Mouse (Mus musculus) midbrain, embryonic 10.5 days (tissue): ENCODE data around the gene Slc22a17. TPM values are rescaled to one million over a fixed set of nuclear protein-coding genes. Genes with fewer than 3 reads are reported as not detected.

Experiments
- DNase-seq: peaks from one replicate; pipeline ENCODE4 v3.0.0-alpha.2; 2017; ENCODE audit warnings: low spot score
- H3K27ac ChIP-seq: fragments of 300-500 bp; sonication (generic); replicated peaks from 2 replicates; pipeline ENCODE4 v1.5.1; 2016; ENCODE audit warnings: mild to moderate bottlenecking
- H3K27me3 ChIP-seq: fragments of 300-500 bp; sonication (generic); 2 replicates; pipeline ENCODE4 v1.6.1; 2016; ENCODE audit warnings: low read depth, mild to moderate bottlenecking; ENCODE audit not compliant: poor library complexity, severe bottlenecking
- H3K36me3 ChIP-seq: fragments of 300-500 bp; sonication (generic); 2 replicates; pipeline ENCODE4 v1.6.1; 2016; ENCODE audit warnings: mild to moderate bottlenecking, moderate library complexity
- H3K4me1 ChIP-seq: fragments of 300-500 bp; sonication (generic); 2 replicates; pipeline ENCODE4 v1.6.1; 2016
- H3K4me3 ChIP-seq: fragments of 300-500 bp; sonication (generic); 2 replicates; pipeline ENCODE4 v1.5.1; 2016; ENCODE audit warnings: mild to moderate bottlenecking, moderate library complexity
- H3K9me3 ChIP-seq: fragments of 300-500 bp; sonication (generic); replicated peaks from 2 replicates; pipeline ENCODE4 v1.6.1; 2016; ENCODE audit warnings: mild to moderate bottlenecking
- WGBS: fragments of 180-500 bp; shearing (Covaris S2); methylation state at CpG from one replicate; pipeline ENCODE4 v1.1.7; 2016; 5-methylcytosine and 5-hydroxymethylcytosine counted together
- polyA plus RNA-seq: library from polyadenylated mRNA; unstranded; fragments of >200 nt; fragmentation: Nextera tagmentation; extraction: Ambion mirVana; gene quantifications from 2 replicates; pipeline ENCODE4 v1.2.1, GENCODE M21; 2016

The Slc22a17 gene
- polyA plus RNA-seq, 1 experiment from 2014 or later, result 42.0 TPM

DNA sequence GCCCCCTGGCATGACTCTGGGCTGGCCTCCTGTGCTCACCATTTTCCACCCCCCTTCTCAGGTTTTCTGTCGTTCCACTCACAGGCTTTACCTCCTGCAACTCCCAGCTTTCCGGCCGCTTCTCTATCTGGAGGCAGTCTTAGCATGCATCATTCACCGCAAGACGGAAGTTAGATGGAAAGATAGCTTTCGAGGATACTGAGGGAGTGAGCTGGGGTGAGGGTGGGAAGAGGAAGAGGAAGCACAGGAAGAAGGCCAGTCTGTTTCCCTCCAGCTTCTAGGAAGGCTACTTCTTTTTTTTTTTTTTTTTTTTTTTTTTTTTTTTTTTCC, 23.9 kb upstream of the Slc22a17 start:
- Histone ChIP-seq H3K4me3 (no peak overlapping the region), H3K27me3 (no peaks in the 10 kb centered on the region), H3K36me3 (no peaks in the 10 kb centered on the region), H3K4me1 (peaks cover 22% of the 10 kb centered on the region), H3K27ac (peak overlapping the region; percentile 74), H3K9me3 (no peaks in the 10 kb centered on the region)
- 72% methylated on average over 6 of the region's 6 CpGs for WGBS
- DNase-seq, result no peak

GRCm38 (mm10) chr14:54935904-54936830, 23.2 kb upstream of the Slc22a17 start, which contains the start of gene Cmtm5:
Cmtm5 (plus strand) TSS chr14:54936261.
- Histone ChIP-seq H3K4me3 (no peak within 1 kb of the TSS), H3K36me3 (no peaks in the 10 kb centered on the region), H3K4me1 (peaks cover 28% of the 10 kb centered on the region), H3K27ac (peak within 1 kb of the TSS; percentile 74), H3K9me3 (no peaks in the 10 kb centered on the region), H3K27me3 (no peaks in the 10 kb centered on the region)
- 50% methylated on average over 8 of the region's 8 CpGs for WGBS
- no peak for DNase-seq

DNA sequence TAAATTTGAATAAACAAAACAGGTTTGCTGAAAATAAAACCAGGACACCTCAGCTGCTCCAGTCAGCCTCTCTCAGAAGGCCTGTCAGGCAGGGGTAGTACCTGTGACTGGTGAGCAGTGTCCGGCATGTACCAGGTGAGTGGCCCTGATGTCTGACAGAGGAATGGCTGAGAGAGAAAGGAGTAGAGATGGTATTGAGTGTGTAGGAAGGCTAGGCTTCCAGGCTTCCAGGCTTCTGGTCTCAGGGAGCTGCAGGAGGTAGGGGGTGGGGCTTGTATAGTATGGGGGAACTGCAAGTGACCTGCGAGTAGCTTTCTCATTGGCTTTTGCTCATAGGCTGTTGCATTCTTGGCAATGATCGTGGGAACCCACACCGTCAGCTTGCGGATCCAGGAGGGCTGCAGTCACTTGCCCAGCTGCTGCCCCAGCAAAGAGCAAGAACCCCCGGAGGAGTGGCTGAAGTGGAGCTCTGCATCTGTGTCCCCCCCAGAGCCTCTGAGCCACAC, 19.8 kb upstream of the Slc22a17 start, which contains the start of gene Il25:
Il25 (plus strand) TSS at position 51 of the 506 bp plus-strand sequence.
- Histone ChIP-seq H3K27me3 (peaks cover 11% of the 10 kb centered on the region), H3K36me3 (no peaks in the 10 kb centered on the region), H3K4me1 (peaks cover 44% of the 10 kb centered on the region), H3K9me3 (no peaks in the 10 kb centered on the region), H3K4me3 (no peak within 1 kb of the TSS), H3K27ac (peak within 1 kb of the TSS; percentile 57; the same call in 1 of the 2 replicates)
- 39% methylated on average over 6 of the region's 6 CpGs for WGBS
- no peak for DNase-seq

GRCm38 (mm10) chr14:54930431-54930830, 17.5 kb upstream of the Slc22a17 start:
- peaks cover 55% of the 10 kb centered on the region for H3K4me1 ChIP-seq
- H3K27ac ChIP-seq, result peak overlapping the region; percentile 50
- no peak for DNase-seq
- 20% methylated on average over 2 of the region's 2 CpGs for WGBS
- no peaks in the 10 kb centered on the region for H3K9me3 ChIP-seq
- no peak overlapping the region for H3K4me3 ChIP-seq
- peaks cover 15% of the 10 kb centered on the region for H3K27me3 ChIP-seq
- no peaks in the 10 kb centered on the region for H3K36me3 ChIP-seq

- Histone ChIP-seq H3K4me3 (no peak overlapping the region), H3K27me3 (peaks cover 15% of the 10 kb centered on the region), H3K36me3 (no peaks in the 10 kb centered on the region), H3K27ac (0 out of 2 replicates have a peak overlapping the region, but pooled peaks have one; percentile 50), H3K4me1 (peaks cover 61% of the 10 kb centered on the region), H3K9me3 (no peaks in the 10 kb centered on the region)
- DNase-seq, result no peak
- 83% methylated on average over 5 of the region's 5 CpGs for WGBS
Measured at GRCm38 (mm10) chr14:54929801-54930200, 16.9 kb upstream of the Slc22a17 start.

GRCm38 (mm10) chr14:54927296-54927695, 14.4 kb upstream of the Slc22a17 start:
- Histone ChIP-seq H3K27ac (peak overlapping the region; percentile 100), H3K4me3 (peak overlapping the region; percentile 75), H3K4me1 (peaks cover 71% of the 10 kb centered on the region), H3K27me3 (peaks cover 15% of the 10 kb centered on the region), H3K36me3 (peaks cover 14% of the 10 kb centered on the region), H3K9me3 (peaks cover 4% of the 10 kb centered on the region; the same call in 1 of the 2 replicates)
- no peak for DNase-seq
- 6% methylated on average over 7 of the region's 7 CpGs for WGBS

GRCm38 (mm10) chr14:54926401-54927158, 13.6 kb upstream of the Slc22a17 start:
- Histone ChIP-seq H3K4me1 (peaks cover 66% of the 10 kb centered on the region), H3K36me3 (peaks cover 22% of the 10 kb centered on the region), H3K9me3 (peaks cover 11% of the 10 kb centered on the region), H3K27ac (peak overlapping the region; percentile 100), H3K27me3 (peaks cover 15% of the 10 kb centered on the region), H3K4me3 (peak overlapping the region; percentile 75)
- WGBS, result under 1% methylated on average over 52 of the region's 58 CpGs
- DNase-seq, result peak; percentile 92

- Histone ChIP-seq H3K27ac (peak within 1 kb of the TSS; percentile 100), H3K9me3 (peaks cover 20% of the 10 kb centered on the region), H3K27me3 (peaks cover 15% of the 10 kb centered on the region), H3K4me3 (peak within 1 kb of the TSS; percentile 75), H3K36me3 (peaks cover 31% of the 10 kb centered on the region), H3K4me1 (peaks cover 58% of the 10 kb centered on the region)
- whole genome bisulfite sequencing, result under 1% methylated on average over 57 of the region's 57 CpGs
- DNase-seq, result peak; percentile 79
Measured at GRCm38 (mm10) chr14:54925349-54926342, 12.7 kb upstream of the Slc22a17 start, which contains the start of gene Efs. Efs (minus strand) TSS chr14:54926126.

- 8% methylated on average over 7 of the region's 7 CpGs for WGBS
- H3K4me3 ChIP-seq, result peak overlapping the region; percentile 75
- peaks cover 24% of the 10 kb centered on the region for H3K9me3 ChIP-seq
- H3K27ac ChIP-seq, result peak overlapping the region; percentile 100
- H3K4me1 ChIP-seq, result peaks cover 49% of the 10 kb centered on the region
- DNase-seq, result peak; percentile 75
- H3K27me3 ChIP-seq, result peaks cover 15% of the 10 kb centered on the region
- H3K36me3 ChIP-seq, result peaks cover 39% of the 10 kb centered on the region
Measured at GRCm38 (mm10) chr14:54924641-54925348, 11.9 kb upstream of the Slc22a17 start.

DNA sequence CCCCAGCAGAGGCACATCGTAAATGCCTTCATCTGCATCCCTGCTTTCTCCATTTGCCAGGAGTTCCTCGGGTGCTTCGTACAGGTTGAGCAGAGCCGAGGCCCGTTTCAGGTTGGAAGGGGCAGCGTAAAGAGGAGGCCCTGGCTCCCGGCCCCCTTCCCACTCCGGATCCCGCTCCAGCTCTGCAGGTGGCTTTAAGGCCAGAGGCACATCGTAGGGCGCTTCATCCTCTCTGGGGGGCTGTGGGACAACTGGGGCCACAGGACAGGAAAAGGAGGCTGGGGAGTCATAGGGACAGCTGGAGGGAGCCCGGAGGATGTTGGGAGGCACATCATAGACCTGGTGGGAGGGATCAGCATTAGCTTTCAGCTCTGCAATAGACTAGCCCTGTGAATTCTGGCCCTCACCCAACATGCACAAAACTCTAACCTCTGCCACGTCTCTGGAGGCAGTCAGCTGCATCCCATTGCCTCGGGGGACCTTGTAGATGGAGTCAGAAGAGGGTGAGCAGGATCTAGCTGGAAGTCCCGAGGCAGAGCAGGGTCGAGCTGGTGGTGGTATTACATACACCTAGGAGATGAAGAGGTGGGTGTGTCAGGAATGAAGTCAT, 7.2 kb upstream of the Slc22a17 start:
- Histone ChIP-seq H3K36me3 (peaks cover 86% of the 10 kb centered on the region), H3K27me3 (no peaks in the 10 kb centered on the region), H3K4me1 (peaks cover 21% of the 10 kb centered on the region), H3K4me3 (no peak overlapping the region; the same call in 1 of the 2 replicates), H3K9me3 (peaks cover 24% of the 10 kb centered on the region), H3K27ac (no peak overlapping the region)
- DNase-seq, result no peak
- 95% methylated on average over 16 of the region's 16 CpGs for WGBS

DNA sequence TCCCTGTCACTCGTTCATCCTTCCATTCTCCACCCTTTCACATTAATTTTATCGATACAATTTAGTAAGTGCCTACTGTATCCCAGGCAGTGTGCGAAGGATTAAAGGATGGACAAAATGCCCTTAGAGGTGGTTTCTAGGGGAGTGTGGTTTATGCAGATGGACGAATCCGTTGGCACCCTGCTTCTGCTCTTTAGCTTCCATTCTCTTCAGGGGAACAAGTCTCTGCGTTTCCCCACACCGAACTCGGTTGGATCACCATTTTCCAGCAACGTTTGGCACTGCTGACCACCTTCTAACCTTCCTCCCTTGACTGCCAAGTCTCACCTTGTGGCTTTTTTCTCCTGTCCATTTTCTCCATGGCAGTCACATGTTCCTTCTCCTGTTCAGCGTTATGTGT, 411 bp upstream of the Slc22a17 start:
- H3K36me3 ChIP-seq, result peaks cover 63% of the 10 kb centered on the region
- peaks cover 35% of the 10 kb centered on the region for H3K4me1 ChIP-seq
- no peaks in the 10 kb centered on the region for H3K27me3 ChIP-seq
- 17% methylated on average over 10 of the region's 10 CpGs for WGBS
- DNase-seq, result no peak
- H3K9me3 ChIP-seq, result no peaks in the 10 kb centered on the region
- peak overlapping the region; percentile 91 for H3K4me3 ChIP-seq
- H3K27ac ChIP-seq, result peak overlapping the region; percentile 95
